Mouse (Mus musculus): Measurements from ENCODE around the gene Wfdc5. TPM values are rescaled to one million over a fixed set of nuclear protein-coding genes. Genes with fewer than 3 reads are reported as not detected.
"Not testable (repeated sequence)": the region's sequence is repeated elsewhere in the genome, so short reads cannot be mapped to it uniquely, and the experiment has no call there.

Gene Wfdc5
- 0.05 TPM for polyA plus RNA-seq (2021)

DNA sequence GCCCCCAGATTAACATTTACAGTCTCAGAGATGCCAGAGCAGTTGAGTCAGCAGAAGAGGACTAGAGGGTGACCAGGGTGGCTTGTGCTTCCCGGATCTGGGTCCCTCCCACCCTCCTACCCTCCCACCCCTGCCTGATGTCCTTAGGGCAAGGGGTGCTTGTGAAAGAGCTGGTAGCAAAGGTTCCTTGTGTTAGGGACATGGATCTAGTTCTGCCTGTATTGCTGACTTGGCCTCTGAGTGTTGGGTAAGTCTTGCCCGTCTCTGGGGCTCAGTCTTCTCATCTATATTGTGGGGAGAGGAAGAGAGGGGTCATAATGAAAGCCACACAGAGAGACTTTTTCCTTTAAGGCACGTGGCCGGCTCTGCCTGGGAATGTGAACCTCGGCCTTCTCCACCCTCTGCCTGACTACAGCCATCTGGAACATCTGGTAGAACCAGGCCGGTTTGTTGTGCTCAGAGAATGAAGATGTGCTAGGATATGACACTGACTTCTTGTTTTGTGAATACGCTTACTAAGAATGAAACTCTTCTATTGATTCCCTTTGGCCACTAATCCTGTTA lies at the start of gene Wfdc5:
Gene Wfdc5 (minus strand): TSS at position 51 of the 564 bp plus-strand sequence.
- ATAC-seq (no peak), DNase-seq (ENCODE audit: low read depth, low spot score) (no peak)
- TF ChIP-seq CTCF (IDR thresholded peaks at IDR 0.05) = no peak
- in situ Hi-C loops (cut with MboI; ENCODE audit: low pct_unique_long_range_greater_than_20kb) = no loop called here
- ChIA-PET CTCF (no interaction called here), POLR2A (no interaction called here)
- no peaks in the 10 kb centered on the region for H3K27me3 ChIP-seq

DNA sequence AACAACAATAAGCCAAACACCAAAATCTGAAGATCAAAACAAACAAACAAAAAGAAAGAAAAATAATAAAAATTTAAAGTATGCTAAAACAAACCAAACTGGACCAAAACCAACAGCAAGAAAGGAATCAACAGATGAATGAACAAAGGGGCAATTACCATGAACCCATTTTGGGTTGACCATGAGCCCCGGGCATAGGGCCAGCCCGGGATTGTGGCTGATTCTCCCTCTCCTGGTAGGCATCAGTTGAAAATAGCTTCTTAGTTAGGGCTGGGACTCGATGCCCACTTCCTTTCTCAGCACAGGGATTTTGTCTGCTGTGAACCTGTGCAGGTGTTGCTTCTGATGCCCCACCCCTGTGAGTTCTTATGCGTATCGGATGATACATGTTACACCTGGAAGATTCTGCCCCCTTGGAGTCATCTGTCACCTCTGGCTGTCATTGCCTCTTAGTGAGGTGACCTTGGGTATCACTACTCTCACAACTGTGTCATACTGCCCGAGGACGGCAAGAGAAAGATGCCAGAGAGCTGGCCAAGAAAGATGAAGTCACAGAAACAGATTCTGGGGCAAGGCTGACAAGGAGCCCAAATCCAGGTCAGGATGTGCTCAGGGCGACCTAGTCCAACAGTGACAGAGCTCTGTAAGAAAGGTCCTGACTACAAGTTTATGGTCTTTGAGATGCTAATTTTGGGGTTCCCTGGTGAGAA lies 46.0 kb upstream of the Wfdc5 start:
- DNase-seq (ENCODE audit: low read depth, low spot score) (no peak), ATAC-seq (no peak)
- TF ChIP-seq CTCF (IDR thresholded peaks at IDR 0.05) = no peak
- POLR2A ChIA-PET = no interaction called here
- CTCF ChIA-PET = no interaction called here
- in situ Hi-C loops (cut with MboI; ENCODE audit: low pct_unique_long_range_greater_than_20kb) = no loop called here
- H3K27me3 ChIP-seq = peaks cover 14% of the 10 kb centered on the region

DNA sequence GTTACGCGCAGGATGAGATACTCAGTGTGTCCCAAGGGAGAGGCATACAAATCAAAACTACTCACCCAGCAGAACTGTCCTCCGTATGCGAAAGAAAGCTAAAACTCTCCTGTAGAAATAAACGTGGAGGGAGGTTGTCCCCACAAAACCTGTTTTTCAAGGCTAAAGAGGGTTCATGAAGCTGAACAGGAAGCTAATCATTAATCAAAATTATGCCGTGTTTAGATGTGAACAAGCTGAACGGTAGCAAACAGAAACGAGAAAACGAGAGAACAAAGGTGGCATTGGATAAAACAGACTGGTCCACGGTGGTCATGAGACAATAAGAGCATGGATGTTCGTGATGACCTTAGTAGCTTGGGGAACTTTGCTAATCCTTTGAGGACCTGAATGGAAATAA lies 39.0 kb upstream of the Wfdc5 start, which contains the start of gene Wfdc15b:
Gene Wfdc15b (minus strand): TSS at position 139 of the 400 bp plus-strand sequence.
- ATAC-seq = no peak
- in situ Hi-C loops (cut with MboI; ENCODE audit: low pct_unique_long_range_greater_than_20kb) = no loop called here
- DNase-seq (ENCODE audit: low read depth, low spot score) = no peak
- ChIA-PET CTCF (no interaction called here), POLR2A (no interaction called here)
- H3K27me3 ChIP-seq = peaks cover 14% of the 10 kb centered on the region
- TF ChIP-seq CTCF (IDR thresholded peaks at IDR 0.05) = no peak

DNA sequence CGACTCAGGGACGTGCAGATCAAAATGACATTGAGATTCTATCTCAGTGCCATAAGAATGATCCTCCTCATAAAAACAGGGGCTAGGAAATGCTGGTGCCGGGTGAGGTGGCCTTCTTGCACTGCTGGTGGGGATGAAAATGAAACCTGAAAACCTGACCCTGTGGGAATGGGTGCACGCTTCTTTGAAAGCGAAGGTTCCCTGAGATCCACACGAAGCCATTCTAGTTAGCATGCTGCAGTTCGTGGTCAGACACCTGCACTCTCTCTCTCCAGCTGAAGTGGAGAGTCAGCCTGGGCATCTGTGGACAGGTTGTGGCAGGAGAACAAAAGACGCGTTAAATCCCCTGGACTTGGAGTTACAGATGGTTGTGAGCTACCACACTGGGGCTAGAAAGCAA lies 36.8 kb upstream of the Wfdc5 start:
- TF ChIP-seq CTCF (IDR thresholded peaks at IDR 0.05) = no peak
- CTCF ChIA-PET = no interaction called here

DNA sequence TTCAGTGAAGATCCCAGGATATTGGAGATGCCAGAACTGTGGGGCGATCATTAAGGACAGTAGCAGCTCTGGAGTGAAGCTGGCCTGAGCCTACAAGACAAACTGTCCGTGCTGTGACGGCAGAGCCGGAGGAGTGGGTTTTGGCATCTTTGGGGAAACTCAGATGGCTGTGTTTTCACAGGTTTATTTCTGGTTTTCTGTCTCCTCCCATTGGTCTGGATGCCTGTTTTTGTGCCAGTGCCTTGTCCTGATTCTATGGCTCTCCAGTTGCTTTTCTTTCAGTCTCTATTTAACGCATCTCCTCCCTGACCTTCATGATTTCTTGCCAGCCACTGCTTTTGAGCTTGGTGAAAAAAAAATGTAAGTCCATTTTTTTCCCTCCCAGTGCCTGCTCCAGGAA lies 30.2 kb upstream of the Wfdc5 start:
- ChIA-PET POLR2A (interaction anchor here (0.6 kb wide), 1 partner anchor 441 kb away, joined by 3 read pairs; no protein-coding TSS in a partner anchor), CTCF (no interaction called here)
- no peak for ATAC-seq
- in situ Hi-C loops (cut with MboI; ENCODE audit: low pct_unique_long_range_greater_than_20kb) = no loop called here
- H3K27me3 ChIP-seq = peaks cover 9% of the 10 kb centered on the region
- TF ChIP-seq CTCF (IDR thresholded peaks at IDR 0.05) = no peak
- DNase-seq (ENCODE audit: low read depth, low spot score) = no peak

More for the DNA sequence above, 36.8 kb upstream of the Wfdc5 start:
- POLR2A ChIA-PET = no interaction called here
- DNase-seq (ENCODE audit: low read depth, low spot score) (no peak), ATAC-seq (no peak)
- peaks cover 20% of the 10 kb centered on the region for H3K27me3 ChIP-seq
- in situ Hi-C loops (cut with MboI; ENCODE audit: low pct_unique_long_range_greater_than_20kb) = no loop called here

DNA sequence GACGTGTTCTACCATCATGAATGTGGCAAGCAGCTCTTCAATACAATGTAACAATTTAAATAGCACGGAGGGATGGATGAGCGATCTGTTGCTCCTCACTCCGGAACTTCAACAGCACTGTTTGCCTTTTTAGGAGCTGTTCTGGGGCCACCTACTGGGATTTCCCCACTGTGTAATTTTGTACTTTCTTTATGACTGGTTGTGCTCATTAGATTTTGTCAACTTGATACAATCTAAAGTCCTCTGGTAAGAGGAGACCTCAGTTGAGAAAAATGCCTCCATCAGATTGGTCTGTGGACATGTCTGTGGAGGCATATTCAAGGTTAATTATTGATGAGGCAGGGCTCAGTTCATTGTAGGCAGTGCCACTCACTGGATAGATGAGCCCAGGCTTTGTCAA lies 28.4 kb upstream of the Wfdc5 start:
- CTCF ChIA-PET = no interaction called here
- POLR2A ChIA-PET = no interaction called here
- ATAC-seq (no peak), DNase-seq (ENCODE audit: low read depth, low spot score) (no peak)
- in situ Hi-C loops (cut with MboI; ENCODE audit: low pct_unique_long_range_greater_than_20kb) = no loop called here
- peaks cover 15% of the 10 kb centered on the region for H3K27me3 ChIP-seq
- no peak for TF ChIP-seq CTCF (IDR thresholded peaks at IDR 0.05)

DNA sequence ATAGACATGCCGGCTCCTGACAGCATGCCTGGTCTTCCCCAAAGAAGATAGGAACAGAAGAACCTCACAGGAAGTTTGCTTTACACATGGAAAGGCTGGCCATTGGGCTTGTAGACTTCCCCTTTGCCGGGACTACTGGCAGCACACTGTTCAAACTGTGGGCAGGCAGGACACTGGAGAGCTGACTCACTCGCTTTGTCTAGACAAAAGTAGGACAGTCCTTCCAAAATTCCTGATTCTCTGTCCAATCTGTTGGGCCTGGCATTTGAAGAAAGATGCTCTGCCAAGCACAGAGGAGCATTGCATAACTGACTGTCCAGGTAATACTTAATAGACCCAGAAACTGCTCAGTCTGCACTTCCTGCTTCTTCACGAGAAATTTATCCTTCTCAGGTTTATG lies 24.1 kb upstream of the Wfdc5 start:
- CTCF ChIA-PET = no interaction called here
- in situ Hi-C loops (cut with MboI; ENCODE audit: low pct_unique_long_range_greater_than_20kb) = no loop called here
- H3K27me3 ChIP-seq = peaks cover 6% of the 10 kb centered on the region
- ATAC-seq = no peak
- TF ChIP-seq CTCF (IDR thresholded peaks at IDR 0.05) = no peak
- peak; percentile 9 for DNase-seq (ENCODE audit: low read depth, low spot score)
- POLR2A ChIA-PET = no interaction called here

DNA sequence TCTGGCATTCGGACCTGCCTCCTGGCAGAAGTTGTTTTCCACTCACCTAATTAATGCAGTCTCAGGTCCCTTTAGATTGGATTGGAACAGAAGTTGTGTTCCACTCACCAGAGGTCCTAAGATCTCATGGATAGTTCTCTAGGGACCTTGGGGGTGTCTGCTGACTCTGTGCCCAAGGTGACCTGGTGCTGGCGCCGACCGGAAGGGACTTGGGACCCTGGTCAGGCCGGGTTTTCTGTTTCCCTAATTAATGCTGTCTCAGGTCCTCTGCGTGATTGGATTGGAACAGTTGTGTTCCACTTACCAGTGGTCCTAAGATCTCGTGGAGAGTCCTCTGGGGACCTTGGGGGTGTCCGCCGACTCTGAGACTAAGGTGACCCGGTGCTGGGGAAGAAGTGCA lies 23.5 kb upstream of the Wfdc5 start:
- in situ Hi-C loops (cut with MboI; ENCODE audit: low pct_unique_long_range_greater_than_20kb); POLR2A ChIA-PET; DNase-seq (ENCODE audit: low read depth, low spot score); ATAC-seq; CTCF ChIA-PET; H3K27me3 ChIP-seq: not testable (repeated sequence)

DNA sequence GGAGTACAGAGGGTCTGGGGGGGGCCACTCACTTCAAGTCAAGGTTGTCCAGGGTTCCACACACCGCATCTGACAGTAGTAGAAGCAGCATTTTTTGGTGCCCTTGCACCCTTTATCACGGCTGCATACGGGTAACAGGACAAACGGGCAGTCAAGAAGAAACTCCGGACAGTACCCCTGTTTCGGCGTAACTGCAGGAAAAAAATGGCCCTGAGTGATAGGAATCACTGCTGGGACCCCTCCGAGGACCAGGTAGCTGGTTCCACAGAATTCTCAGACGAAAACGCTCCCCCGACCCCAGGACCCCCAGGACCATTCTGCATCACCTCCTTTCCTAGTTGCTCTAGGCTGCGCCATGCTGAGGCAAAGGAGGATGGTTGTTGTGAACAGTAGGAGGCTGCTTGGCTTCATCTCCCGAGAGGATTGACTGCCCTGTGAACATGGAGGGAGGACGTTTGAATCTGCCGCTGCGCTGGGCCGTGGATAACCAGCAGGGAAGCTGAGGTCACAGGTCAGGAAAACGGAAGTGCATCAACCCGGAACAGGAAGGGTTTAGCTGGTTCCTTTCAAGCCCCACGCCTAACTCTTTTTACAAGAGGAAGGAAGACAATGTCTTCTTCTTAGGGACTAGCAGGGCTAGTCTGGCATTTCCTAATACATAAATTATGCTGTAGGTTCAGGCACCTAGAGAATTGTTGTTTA lies 17.2 kb upstream of the Wfdc5 start, which contains the start of gene Wfdc15a:
Gene Wfdc15a (minus strand): TSS at position 505 of the 702 bp plus-strand sequence.
- CTCF ChIA-PET = no interaction called here
- DNase-seq (ENCODE audit: low read depth, low spot score) (no peak), ATAC-seq (no peak)
- POLR2A ChIA-PET = no interaction called here
- in situ Hi-C loops (cut with MboI; ENCODE audit: low pct_unique_long_range_greater_than_20kb) = no loop called here
- TF ChIP-seq CTCF (IDR thresholded peaks at IDR 0.05) = no peak
- H3K27me3 ChIP-seq = no peaks in the 10 kb centered on the region

DNA sequence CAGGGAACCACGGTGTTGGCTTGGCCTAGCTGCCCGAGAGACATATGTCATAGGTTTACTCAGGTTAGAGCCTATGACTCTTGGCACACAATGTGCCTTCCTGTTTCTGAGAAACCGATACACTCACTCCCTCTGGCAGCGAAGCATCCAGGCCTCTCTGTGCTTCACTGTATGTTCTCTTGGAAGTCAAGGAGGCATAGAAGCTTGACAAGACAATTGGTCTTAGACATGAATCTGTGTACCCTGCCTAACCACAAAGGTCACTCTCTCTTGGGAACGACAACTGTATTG lies 14.1 kb upstream of the Wfdc5 start:
- ATAC-seq (no peak), DNase-seq (ENCODE audit: low read depth, low spot score) (no peak)
- POLR2A ChIA-PET = no interaction called here
- peaks cover 6% of the 10 kb centered on the region for H3K27me3 ChIP-seq
- CTCF ChIA-PET = no interaction called here
- no peak for TF ChIP-seq CTCF (IDR thresholded peaks at IDR 0.05)
- in situ Hi-C loops (cut with MboI; ENCODE audit: low pct_unique_long_range_greater_than_20kb) = no loop called here

DNA sequence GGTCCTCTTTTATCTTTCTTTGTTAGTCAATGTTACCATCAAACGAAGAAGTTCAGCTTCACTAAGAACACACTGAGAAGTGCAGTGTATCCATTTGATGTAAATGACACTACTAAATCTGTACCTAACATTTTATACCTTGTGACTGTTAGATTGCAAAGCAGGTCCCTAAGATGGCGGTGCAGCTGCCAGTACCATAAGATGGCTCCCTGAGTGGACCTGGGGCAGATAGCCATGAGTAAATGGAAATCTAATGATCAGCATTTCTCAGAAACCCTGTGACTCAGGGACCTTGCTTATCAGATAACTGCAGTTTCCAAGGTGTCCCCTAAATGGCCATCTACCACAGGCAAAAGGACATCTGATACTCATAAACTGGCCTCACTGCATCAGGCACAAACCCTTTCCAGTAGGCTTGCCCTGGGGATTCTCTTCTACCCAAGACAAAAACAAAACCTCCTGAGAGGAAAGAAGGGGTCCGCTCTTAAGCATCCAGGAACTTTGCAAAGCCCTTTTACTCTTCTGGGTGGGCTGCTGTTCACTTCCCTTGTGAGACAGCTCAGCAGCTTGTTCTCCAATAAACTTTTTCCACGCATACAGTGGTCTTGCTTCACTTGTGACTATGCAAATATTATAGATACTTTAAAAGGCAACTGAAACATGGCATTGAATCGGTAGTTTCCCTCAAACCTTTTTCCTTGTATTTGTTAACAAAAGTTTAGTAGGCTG lies 13.6 kb upstream of the Wfdc5 start:
- DNase-seq (ENCODE audit: low read depth, low spot score) (no peak), ATAC-seq (no peak)
- peaks cover 6% of the 10 kb centered on the region for H3K27me3 ChIP-seq
- ChIA-PET CTCF (no interaction called here), POLR2A (no interaction called here)
- in situ Hi-C loops (cut with MboI; ENCODE audit: low pct_unique_long_range_greater_than_20kb) = no loop called here
- no peak for TF ChIP-seq CTCF (IDR thresholded peaks at IDR 0.05)

Data from Patski (cell line).